Mouse (Mus musculus): ENCODE measurements around the gene Olfr1231. TPM values are rescaled to one million over a fixed set of nuclear protein-coding genes. Genes with fewer than 3 reads are reported as not detected.

Gene Olfr1231
- polyA plus RNA-seq (2014; fragmentation: Nextera tagmentation; extraction: Ambion mirVana) = not detected in 2 replicates

DNA sequence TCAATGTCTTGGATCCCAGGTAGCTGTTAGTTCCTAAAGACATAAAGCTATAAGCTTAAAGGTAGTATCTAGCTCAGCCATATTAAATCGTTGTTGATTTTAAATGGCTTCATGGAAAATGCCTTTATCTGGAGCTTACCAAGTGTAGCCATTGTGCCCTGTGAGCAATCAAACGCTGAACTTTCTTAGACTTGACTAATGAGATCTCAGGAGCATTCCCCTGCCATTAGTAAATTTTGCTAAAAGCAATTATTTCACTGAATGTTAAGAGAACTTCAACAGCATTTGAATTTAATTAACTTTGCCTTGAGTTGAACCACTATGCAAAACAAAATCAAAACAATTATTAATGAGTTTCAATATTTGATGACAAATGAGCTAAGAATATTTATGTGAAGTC is at the start of gene Olfr1231:
Gene Olfr1231, minus strand, starts transcription at position 101 of the 400 bp plus-strand sequence.
- no peaks in the 10 kb centered on the region for H3K9me3 ChIP-seq (replicated peaks; ENCODE audit: control insufficient read depth, low read length)
- H3K36me3 ChIP-seq (ENCODE audit: control insufficient read depth, insufficient read depth, low read length) = no peaks in the 10 kb centered on the region
- no peaks in the 10 kb centered on the region for H3K27me3 ChIP-seq (ENCODE audit: control insufficient read depth, insufficient read depth, low read length)
- H3K4me3 ChIP-seq (ENCODE audit: low read depth, low read length) = no peak within 1 kb of the TSS
- 75% methylated on average over 2 of the region's 2 CpGs for WGBS (ENCODE audit: insufficient replicate concordance)
- ATAC-seq (replicated peaks; ENCODE audit: insufficient number of reproducible peaks, low FRiP score, low TSS enrichment) = no peak
- no peak within 1 kb of the TSS for H3K9ac ChIP-seq (ENCODE audit: low read depth, low read length)
- no peaks in the 10 kb centered on the region for H3K4me1 ChIP-seq (ENCODE audit: control insufficient read depth, insufficient read depth, low read length)
- no peak within 1 kb of the TSS for H3K27ac ChIP-seq (ENCODE audit: low read depth, low read length)
- H3K4me2 ChIP-seq = no peak within 1 kb of the TSS

DNA sequence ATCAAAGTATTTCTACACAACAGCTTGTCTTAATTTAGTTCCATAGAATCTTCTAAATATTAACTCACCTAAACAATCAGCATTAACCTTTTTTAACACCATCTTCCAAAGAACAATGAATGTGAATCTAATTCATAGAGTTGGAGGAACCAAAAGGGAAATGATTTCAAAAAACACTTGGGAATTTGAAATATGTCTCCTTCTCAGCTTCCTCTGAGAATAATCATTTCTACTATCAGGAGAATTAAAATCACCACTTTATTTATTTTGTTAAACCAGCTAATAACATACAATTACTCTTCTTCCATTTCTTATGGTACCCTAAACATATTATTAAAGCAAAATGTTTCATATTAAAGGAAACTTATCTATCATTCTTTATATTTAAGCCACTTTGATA is 35.4 kb upstream of the Olfr1231 start, which contains the start of gene Olfr1233:
Gene Olfr1233, minus strand, starts transcription at position 101 of the 400 bp plus-strand sequence.
- no peak for ATAC-seq (replicated peaks; ENCODE audit: insufficient number of reproducible peaks, low FRiP score, low TSS enrichment)
- Histone ChIP-seq H3K36me3 (ENCODE audit: control insufficient read depth, insufficient read depth, low read length) (no peaks in the 10 kb centered on the region), H3K4me3 (ENCODE audit: low read depth, low read length) (no peak within 1 kb of the TSS), H3K9me3 (replicated peaks; ENCODE audit: control insufficient read depth, low read length) (no peaks in the 10 kb centered on the region), H3K4me2 (no peak within 1 kb of the TSS), H3K27ac (ENCODE audit: low read depth, low read length) (no peak within 1 kb of the TSS), H3K9ac (ENCODE audit: low read depth, low read length) (no peak within 1 kb of the TSS), H3K4me1 (ENCODE audit: control insufficient read depth, insufficient read depth, low read length) (no peaks in the 10 kb centered on the region), H3K27me3 (ENCODE audit: control insufficient read depth, insufficient read depth, low read length) (no peaks in the 10 kb centered on the region)

DNA sequence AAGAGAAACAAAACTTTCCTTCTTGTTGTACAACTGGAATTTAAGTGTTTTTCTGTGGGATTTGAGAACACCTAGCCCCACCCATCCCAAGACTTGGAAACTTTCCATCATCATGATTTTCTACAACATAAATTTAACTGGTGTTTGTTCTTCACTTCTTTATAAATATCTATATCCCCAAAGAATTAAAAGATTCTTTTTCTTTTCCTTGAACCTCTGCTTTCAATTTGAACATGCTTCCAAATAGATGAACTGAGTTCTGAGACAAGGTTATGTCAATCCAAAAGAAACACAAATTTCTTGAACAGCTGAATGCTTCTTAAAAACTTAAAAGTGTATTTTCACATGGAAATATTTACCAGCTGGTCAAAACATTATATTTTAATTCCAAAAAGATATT is 22.7 kb upstream of the Olfr1231 start, which contains the start of gene Olfr1232:
Gene Olfr1232, minus strand, starts transcription at position 101 of the 400 bp plus-strand sequence.
- Histone ChIP-seq H3K27me3 (ENCODE audit: control insufficient read depth, insufficient read depth, low read length) (no peaks in the 10 kb centered on the region), H3K36me3 (ENCODE audit: control insufficient read depth, insufficient read depth, low read length) (no peaks in the 10 kb centered on the region), H3K4me3 (ENCODE audit: low read depth, low read length) (no peak within 1 kb of the TSS), H3K4me2 (no peak within 1 kb of the TSS), H3K4me1 (ENCODE audit: control insufficient read depth, insufficient read depth, low read length) (no peaks in the 10 kb centered on the region), H3K27ac (ENCODE audit: low read depth, low read length) (no peak within 1 kb of the TSS), H3K9me3 (replicated peaks; ENCODE audit: control insufficient read depth, low read length) (no peaks in the 10 kb centered on the region), H3K9ac (ENCODE audit: low read depth, low read length) (no peak within 1 kb of the TSS)
- ATAC-seq (replicated peaks; ENCODE audit: insufficient number of reproducible peaks, low FRiP score, low TSS enrichment) = no peak

DNA sequence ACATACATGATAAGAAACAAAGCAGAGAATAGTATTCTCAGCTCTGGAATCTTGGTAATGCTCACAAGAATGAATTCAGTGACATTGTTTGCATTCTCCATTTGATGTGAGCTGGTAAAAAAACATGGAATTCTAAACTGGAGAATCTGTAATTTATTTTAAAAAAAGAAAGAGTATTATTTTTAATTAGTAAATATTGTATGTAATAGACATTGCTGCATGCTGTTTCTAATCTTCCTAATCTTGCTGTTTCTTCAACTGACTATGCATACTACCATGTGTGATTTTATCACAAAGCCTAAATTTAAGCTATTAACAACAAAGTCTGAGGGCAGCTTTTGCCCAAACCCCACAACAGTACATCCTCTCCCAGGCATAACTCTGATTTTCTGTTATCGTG is 9.7 kb downstream of the Olfr1231 start, which contains the start of gene Olfr1230:
Gene Olfr1230, minus strand, starts transcription at position 101 of the 400 bp plus-strand sequence.
- H3K4me2 ChIP-seq = no peak within 1 kb of the TSS
- no peaks in the 10 kb centered on the region for H3K27me3 ChIP-seq (ENCODE audit: control insufficient read depth, insufficient read depth, low read length)
- H3K4me1 ChIP-seq (ENCODE audit: control insufficient read depth, insufficient read depth, low read length) = no peaks in the 10 kb centered on the region
- no peak within 1 kb of the TSS for H3K27ac ChIP-seq (ENCODE audit: low read depth, low read length)
- ATAC-seq (replicated peaks; ENCODE audit: insufficient number of reproducible peaks, low FRiP score, low TSS enrichment) = no peak
- H3K36me3 ChIP-seq (ENCODE audit: control insufficient read depth, insufficient read depth, low read length) = no peaks in the 10 kb centered on the region
- no peak within 1 kb of the TSS for H3K9ac ChIP-seq (ENCODE audit: low read depth, low read length)
- 86% methylated on average over 1 of the region's 1 CpGs for WGBS (ENCODE audit: insufficient replicate concordance)
- no peaks in the 10 kb centered on the region for H3K9me3 ChIP-seq (replicated peaks; ENCODE audit: control insufficient read depth, low read length)
- no peak within 1 kb of the TSS for H3K4me3 ChIP-seq (ENCODE audit: low read depth, low read length)

DNA sequence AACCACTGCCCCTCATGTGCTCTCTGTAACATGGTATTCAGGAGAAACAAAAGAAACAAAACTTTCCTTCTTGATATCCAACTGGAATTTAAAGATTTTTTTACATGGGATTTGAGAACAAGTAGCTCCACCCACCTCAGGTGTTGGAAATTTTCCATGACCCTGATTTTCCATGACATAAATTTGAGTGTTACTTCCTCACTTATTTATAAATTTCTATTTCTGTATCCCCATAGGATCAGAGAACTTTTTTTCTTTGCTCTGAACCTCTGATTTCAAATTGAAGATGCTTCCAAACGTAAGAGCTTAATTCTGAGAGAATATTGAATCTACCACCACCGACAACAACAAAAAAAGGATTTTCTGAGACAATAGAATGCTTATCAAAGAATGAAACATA is 19.0 kb downstream of the Olfr1231 start, which contains the start of gene Olfr1229:
Gene Olfr1229, minus strand, starts transcription at position 101 of the 400 bp plus-strand sequence.
- H3K4me3 ChIP-seq (ENCODE audit: low read depth, low read length) = no peak within 1 kb of the TSS
- no peak within 1 kb of the TSS for H3K4me2 ChIP-seq
- H3K36me3 ChIP-seq (ENCODE audit: control insufficient read depth, insufficient read depth, low read length) = no peaks in the 10 kb centered on the region
- no peaks in the 10 kb centered on the region for H3K27me3 ChIP-seq (ENCODE audit: control insufficient read depth, insufficient read depth, low read length)
- no peak for ATAC-seq (replicated peaks; ENCODE audit: insufficient number of reproducible peaks, low FRiP score, low TSS enrichment)
- no peak within 1 kb of the TSS for H3K9ac ChIP-seq (ENCODE audit: low read depth, low read length)
- 69% methylated on average over 2 of the region's 2 CpGs for WGBS (ENCODE audit: insufficient replicate concordance)
- H3K27ac ChIP-seq (ENCODE audit: low read depth, low read length) = no peak within 1 kb of the TSS
- H3K9me3 ChIP-seq (replicated peaks; ENCODE audit: control insufficient read depth, low read length) = no peaks in the 10 kb centered on the region
- no peaks in the 10 kb centered on the region for H3K4me1 ChIP-seq (ENCODE audit: control insufficient read depth, insufficient read depth, low read length)

DNA sequence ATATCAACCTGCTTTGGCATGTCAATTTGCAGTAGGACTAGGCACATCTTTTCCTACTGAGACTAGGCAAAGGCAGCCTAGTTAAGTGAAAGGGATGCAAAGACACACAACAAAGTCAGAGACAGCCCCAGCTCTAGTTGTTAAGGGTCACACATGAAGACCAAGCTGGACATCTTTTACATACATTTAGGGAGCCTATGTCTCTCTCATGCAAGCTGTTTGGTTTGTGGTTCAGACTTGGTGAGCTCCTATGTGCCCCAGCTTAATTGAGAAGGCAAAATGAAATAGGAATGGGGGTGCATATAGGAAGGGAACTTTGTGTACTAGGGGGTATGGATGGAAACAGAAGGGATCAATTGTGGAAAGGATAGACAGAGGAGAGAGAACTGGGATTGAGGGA is 52.9 kb downstream of the Olfr1231 start, which contains the start of gene Olfr1228:
Gene Olfr1228, minus strand, starts transcription at position 101 of the 400 bp plus-strand sequence.
- no peak for ATAC-seq (replicated peaks; ENCODE audit: insufficient number of reproducible peaks, low FRiP score, low TSS enrichment)
- Histone ChIP-seq H3K27me3 (ENCODE audit: control insufficient read depth, insufficient read depth, low read length) (no peaks in the 10 kb centered on the region), H3K9me3 (replicated peaks; ENCODE audit: control insufficient read depth, low read length) (no peaks in the 10 kb centered on the region)

More for the DNA sequence above, 52.9 kb downstream of the Olfr1231 start, which contains the start of gene Olfr1228:
- Histone ChIP-seq H3K27ac (ENCODE audit: low read depth, low read length) (no peak within 1 kb of the TSS), H3K9ac (ENCODE audit: low read depth, low read length) (no peak within 1 kb of the TSS), H3K4me2 (no peak within 1 kb of the TSS), H3K4me3 (ENCODE audit: low read depth, low read length) (no peak within 1 kb of the TSS), H3K4me1 (ENCODE audit: control insufficient read depth, insufficient read depth, low read length) (no peaks in the 10 kb centered on the region), H3K36me3 (ENCODE audit: control insufficient read depth, insufficient read depth, low read length) (no peaks in the 10 kb centered on the region)

Other genes starting within 250 kb of the Olfr1231 start
- not detected in 2 replicates for gene Olfr1218, start 245.9 kb downstream of the Olfr1231 start, polyA plus RNA-seq (2014; fragmentation: Nextera tagmentation; extraction: Ambion mirVana)
- not detected in 2 replicates for gene Olfr1219, start 223.6 kb downstream of the Olfr1231 start, polyA plus RNA-seq (2014; fragmentation: Nextera tagmentation; extraction: Ambion mirVana)
- not detected in 2 replicates for gene Olfr1220, start 200.2 kb downstream of the Olfr1231 start, polyA plus RNA-seq (2014; fragmentation: Nextera tagmentation; extraction: Ambion mirVana)
- not detected in 2 replicates for gene Olfr1221, start 189.8 kb downstream of the Olfr1231 start, polyA plus RNA-seq (2014; fragmentation: Nextera tagmentation; extraction: Ambion mirVana)
- gene Olfr1222, start 174.0 kb downstream of the Olfr1231 start, polyA plus RNA-seq (2014; fragmentation: Nextera tagmentation; extraction: Ambion mirVana) = not detected in 2 replicates
- gene Olfr1223, start 155.5 kb downstream of the Olfr1231 start, polyA plus RNA-seq (2014; fragmentation: Nextera tagmentation; extraction: Ambion mirVana) = not detected in 2 replicates
- not detected in 2 replicates for gene Olfr1224-ps1, start 143.0 kb downstream of the Olfr1231 start, polyA plus RNA-seq (2014; fragmentation: Nextera tagmentation; extraction: Ambion mirVana)
- gene Olfr1225, start 132.4 kb downstream of the Olfr1231 start, polyA plus RNA-seq (2014; fragmentation: Nextera tagmentation; extraction: Ambion mirVana) = not detected in 2 replicates
- not detected in 2 replicates for gene Olfr1226, start 107.0 kb downstream of the Olfr1231 start, polyA plus RNA-seq (2014; fragmentation: Nextera tagmentation; extraction: Ambion mirVana)
- gene Olfr1228, start 53.0 kb downstream of the Olfr1231 start, polyA plus RNA-seq (2014; fragmentation: Nextera tagmentation; extraction: Ambion mirVana) = not detected in 2 replicates
- gene Olfr1229, start 19.1 kb downstream of the Olfr1231 start, polyA plus RNA-seq (2014; fragmentation: Nextera tagmentation; extraction: Ambion mirVana) = not detected in 2 replicates
- not detected in 2 replicates for gene Olfr1230, start 9.8 kb downstream of the Olfr1231 start, polyA plus RNA-seq (2014; fragmentation: Nextera tagmentation; extraction: Ambion mirVana)
- gene Olfr1232, start 22.6 kb upstream of the Olfr1231 start, polyA plus RNA-seq (2014; fragmentation: Nextera tagmentation; extraction: Ambion mirVana) = not detected in 2 replicates
- not detected in 2 replicates for gene Olfr1233, start 35.3 kb upstream of the Olfr1231 start, polyA plus RNA-seq (2014; fragmentation: Nextera tagmentation; extraction: Ambion mirVana)
- gene Olfr1234, start 57.8 kb upstream of the Olfr1231 start, polyA plus RNA-seq (2014; fragmentation: Nextera tagmentation; extraction: Ambion mirVana) = not detected in 2 replicates
- not detected in 2 replicates for gene Olfr1238, start 102.6 kb upstream of the Olfr1231 start, polyA plus RNA-seq (2014; fragmentation: Nextera tagmentation; extraction: Ambion mirVana)
- not detected in 2 replicates for gene Olfr1239, start 113.3 kb upstream of the Olfr1231 start, polyA plus RNA-seq (2014; fragmentation: Nextera tagmentation; extraction: Ambion mirVana)
- not detected in 2 replicates for gene Olfr1240, start 135.9 kb upstream of the Olfr1231 start, polyA plus RNA-seq (2014; fragmentation: Nextera tagmentation; extraction: Ambion mirVana)
- gene Olfr1241, start 180.1 kb upstream of the Olfr1231 start, polyA plus RNA-seq (2014; fragmentation: Nextera tagmentation; extraction: Ambion mirVana) = not detected in 2 replicates
- not detected in 2 replicates for gene Olfr1242, start 191.3 kb upstream of the Olfr1231 start, polyA plus RNA-seq (2014; fragmentation: Nextera tagmentation; extraction: Ambion mirVana)
- not detected in 2 replicates for gene Olfr1243, start 224.4 kb upstream of the Olfr1231 start, polyA plus RNA-seq (2014; fragmentation: Nextera tagmentation; extraction: Ambion mirVana)